Mouse (Mus musculus) liver, embryonic 15.5 days (tissue): ENCODE data around the gene Ldb1. TPM values are rescaled to one million over a fixed set of nuclear protein-coding genes. Genes with fewer than 3 reads are reported as not detected.

ENCODE experiments used
- ATAC-seq: fragments of 200-750 bp; cut with Nextera tagmentation; 2 replicates; pipeline ENCODE4 v1.8.0; 2017; ENCODE audit warnings: moderate number of reproducible peaks, mild to moderate bottlenecking, moderate library complexity; ENCODE audit not compliant: insufficient read depth
- H3K27ac ChIP-seq: fragments of 300-500 bp; sonication (generic); replicated peaks from 2 replicates; pipeline ENCODE4 v1.5.1; 2015; ENCODE audit warnings: mild to moderate bottlenecking, inconsistent platforms
- H3K27me3 ChIP-seq: fragments of 300-500 bp; sonication (generic); 2 replicates; pipeline ENCODE4 v1.6.1; 2015; ENCODE audit warnings: mild to moderate bottlenecking, inconsistent platforms
- H3K36me3 ChIP-seq: fragments of 300-500 bp; sonication (generic); replicated peaks from 2 replicates; pipeline ENCODE4 v1.6.1; 2015; ENCODE audit warnings: moderate library complexity, mild to moderate bottlenecking, inconsistent platforms
- H3K4me1 ChIP-seq: fragments of 300-500 bp; sonication (generic); replicated peaks from 2 replicates; pipeline ENCODE4 v1.6.1; 2015; ENCODE audit warnings: inconsistent platforms
- H3K4me2 ChIP-seq: fragments of 300-500 bp; sonication (generic); 2 replicates; pipeline ENCODE4 v1.6.1; 2015; ENCODE audit warnings: moderate library complexity, mild to moderate bottlenecking, inconsistent platforms
- H3K4me3 ChIP-seq: fragments of 300-500 bp; sonication (generic); replicated peaks from 2 replicates; pipeline ENCODE4 v1.5.1; 2015; ENCODE audit warnings: mild to moderate bottlenecking, inconsistent platforms
- H3K9ac ChIP-seq: fragments of 300-500 bp; sonication (generic); 2 replicates; pipeline ENCODE4 v1.6.1; 2015; ENCODE audit warnings: moderate library complexity, mild to moderate bottlenecking, inconsistent platforms
- H3K9me3 ChIP-seq: fragments of 300-500 bp; sonication (generic); replicated peaks from 2 replicates; pipeline ENCODE4 v1.6.1; 2016; ENCODE audit warnings: inconsistent platforms
- WGBS: fragments of 180-500 bp; shearing (Covaris S2); methylation state at CpG from one replicate; pipeline ENCODE4 v1.1.7; 2015; ENCODE audit warnings: mixed read lengths; ENCODE audit not compliant: insufficient replicate concordance; 5-methylcytosine and 5-hydroxymethylcytosine counted together
- polyA plus RNA-seq: library from polyadenylated mRNA; unstranded; fragments of >200 nt; fragmentation: Nextera tagmentation; extraction: Ambion mirVana; gene quantifications from 2 replicates; pipeline ENCODE4 v1.2.1, GENCODE M21; 2015

Gene Ldb1
- polyA plus RNA-seq, 1 experiment from 2014 or later: 27.0 TPM

GRCm38 (mm10) chr19:46037243-46037924, 7.6 kb downstream of the Ldb1 start:
- Histone ChIP-seq H3K27ac (peak overlapping the region; percentile 93), H3K4me3 (peak overlapping the region; percentile 74), H3K36me3 (peaks cover 46% of the 10 kb centered on the region), H3K27me3 (no peaks in the 10 kb centered on the region), H3K9ac (peak overlapping the region; percentile 87), H3K9me3 (no peaks in the 10 kb centered on the region), H3K4me2 (peak overlapping the region; percentile 99), H3K4me1 (peaks cover 74% of the 10 kb centered on the region)
- WGBS: 11% methylated on average over 6 of the region's 6 CpGs
- peak; percentile 69 for ATAC-seq

DNA sequence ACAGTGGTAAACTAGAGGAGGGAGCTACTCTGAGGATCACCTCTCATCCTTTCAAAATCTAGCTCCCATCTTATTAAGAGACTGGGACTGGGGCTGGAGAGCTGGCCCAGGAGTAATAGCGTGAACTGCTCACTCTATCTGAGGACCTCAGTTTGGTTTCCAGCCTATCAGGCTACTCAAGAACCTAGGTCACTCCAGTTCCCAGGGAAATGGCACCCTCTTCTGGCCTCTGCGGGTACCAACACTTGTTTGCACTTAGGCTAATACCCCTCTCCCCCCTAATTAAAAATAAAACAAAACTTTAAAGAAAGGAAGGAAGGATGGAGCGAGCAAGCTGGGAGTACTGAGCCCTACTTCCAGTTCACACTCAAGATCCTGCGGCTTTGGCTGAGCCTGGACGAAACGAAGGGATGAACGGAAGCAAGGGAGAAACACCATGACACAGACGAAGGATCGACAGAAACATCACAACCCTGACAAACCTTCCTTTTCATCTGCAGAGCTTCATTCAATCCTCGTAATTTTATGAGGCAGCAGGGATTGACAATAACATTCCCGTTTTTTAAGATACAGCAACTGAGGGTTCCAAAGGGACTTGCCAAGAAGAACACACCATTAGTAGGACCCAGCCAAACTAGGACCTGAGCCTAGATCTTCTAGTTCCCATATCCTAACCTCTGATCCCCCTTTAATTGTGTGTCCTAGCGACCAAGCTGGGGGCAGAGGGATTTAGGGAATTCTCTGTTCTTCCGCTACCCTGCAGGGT, 8.4 kb downstream of the Ldb1 start:
- Histone ChIP-seq H3K27ac (peak overlapping the region; percentile 93), H3K4me3 (peak overlapping the region; percentile 74)

DNA sequence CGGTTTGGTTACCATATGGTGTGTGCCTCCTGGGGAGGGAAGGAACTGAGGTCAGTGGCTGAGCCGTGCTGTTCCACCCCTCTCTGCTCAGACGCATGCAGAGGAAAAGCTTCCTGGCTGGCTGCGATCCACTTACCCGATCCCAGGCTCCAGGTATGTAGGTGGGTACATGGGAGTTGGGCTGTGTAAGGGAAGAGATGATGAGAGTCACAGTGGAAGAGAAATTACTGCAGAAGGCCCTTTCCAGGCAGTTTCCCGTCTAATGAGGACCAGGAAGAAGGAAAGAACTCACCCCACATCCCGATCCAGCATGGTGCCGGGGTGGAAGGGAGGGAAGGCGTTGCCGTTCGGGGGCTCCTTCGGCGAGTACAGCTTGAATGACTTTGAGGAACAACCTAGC, 9.0 kb downstream of the Ldb1 start:
- H3K36me3 ChIP-seq: peaks cover 58% of the 10 kb centered on the region
- H3K9ac ChIP-seq: 0 out of 2 replicates have a peak overlapping the region, but pooled peaks have one; percentile 87
- whole genome bisulfite sequencing: 83% methylated on average over 13 of the region's 13 CpGs
- no peaks in the 10 kb centered on the region for H3K27me3 ChIP-seq
- peak overlapping the region; percentile 93 for H3K27ac ChIP-seq
- H3K9me3 ChIP-seq: no peaks in the 10 kb centered on the region
- peak overlapping the region; percentile 99 for H3K4me2 ChIP-seq
- ATAC-seq: no peak
- peaks cover 69% of the 10 kb centered on the region for H3K4me1 ChIP-seq
- H3K4me3 ChIP-seq: peak overlapping the region; percentile 74

More for the DNA sequence above, 8.4 kb downstream of the Ldb1 start:
- H3K4me2 ChIP-seq: peak overlapping the region; percentile 99
- H3K27me3 ChIP-seq: no peaks in the 10 kb centered on the region
- peak overlapping the region; percentile 87 for H3K9ac ChIP-seq
- ATAC-seq: no peak
- 42% methylated on average over 13 of the region's 13 CpGs for WGBS
- H3K4me1 ChIP-seq: peaks cover 74% of the 10 kb centered on the region
- no peaks in the 10 kb centered on the region for H3K9me3 ChIP-seq
- H3K36me3 ChIP-seq: peaks cover 53% of the 10 kb centered on the region

DNA sequence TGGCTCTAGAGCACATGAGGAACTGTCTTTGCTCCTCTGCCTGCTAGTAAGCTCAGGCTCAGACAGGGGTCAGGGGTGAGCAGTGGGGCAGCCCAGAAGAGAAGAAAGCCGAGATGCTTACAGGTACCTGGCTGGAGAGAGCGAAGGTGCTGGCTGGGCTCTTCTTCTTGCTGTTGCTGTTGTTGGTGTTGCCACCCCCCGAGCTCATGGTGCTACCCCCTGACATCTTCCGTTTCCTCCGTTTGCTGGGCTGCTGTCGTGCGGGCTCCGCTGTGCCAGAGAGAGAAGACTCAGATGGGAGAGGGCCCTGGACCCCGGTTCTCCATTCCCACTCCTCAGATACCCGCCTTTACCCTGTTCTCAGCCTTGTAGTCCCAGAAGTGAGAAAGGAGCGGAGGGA, 11.1 kb downstream of the Ldb1 start:
- Histone ChIP-seq H3K4me1 (peaks cover 63% of the 10 kb centered on the region), H3K27me3 (no peaks in the 10 kb centered on the region), H3K4me3 (no peak overlapping the region), H3K27ac (no peak overlapping the region), H3K9ac (no peak overlapping the region), H3K9me3 (no peaks in the 10 kb centered on the region), H3K4me2 (no peak overlapping the region), H3K36me3 (peaks cover 63% of the 10 kb centered on the region)
- ATAC-seq: no peak
- 89% methylated on average over 11 of the region's 11 CpGs for WGBS

DNA sequence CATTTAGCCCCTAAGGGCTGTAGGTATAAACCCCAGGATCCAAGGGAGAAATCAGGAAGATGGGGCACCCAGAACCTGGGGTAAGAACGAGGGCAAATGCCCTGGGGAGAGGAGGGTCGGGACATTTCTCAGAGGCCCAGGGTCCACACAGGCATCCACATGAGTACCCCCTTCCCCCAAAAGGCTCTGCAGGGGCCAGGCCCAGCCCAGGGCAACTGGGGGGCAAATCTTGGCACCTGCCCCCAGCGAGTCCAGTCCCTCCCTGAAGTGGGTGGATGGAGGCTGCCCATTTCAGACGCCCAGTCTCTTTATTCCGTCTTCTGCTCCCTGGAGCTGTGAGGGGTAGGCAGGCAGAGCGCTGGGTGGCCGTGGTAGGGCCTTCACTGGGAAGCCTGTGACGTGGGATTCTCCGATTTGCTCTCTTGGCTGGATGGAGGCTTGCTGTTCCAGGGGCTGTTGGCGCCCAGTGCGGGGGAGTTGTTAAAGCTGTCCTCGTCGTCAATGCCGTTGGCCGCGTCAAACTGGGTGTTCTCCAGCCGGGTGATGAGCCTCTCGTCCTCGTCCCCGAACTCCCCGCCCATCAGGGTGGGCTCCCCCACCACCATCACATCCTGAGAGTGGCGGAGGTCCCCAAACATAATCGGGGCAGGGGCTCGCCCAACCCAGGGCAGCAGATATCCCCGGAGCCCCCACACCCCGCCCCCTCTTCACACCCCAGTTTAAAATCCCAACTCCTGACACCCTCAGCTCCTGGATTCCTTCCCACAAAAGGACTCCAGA, 12.1 kb downstream of the Ldb1 start:
- Histone ChIP-seq H3K9ac (no peak overlapping the region), H3K27ac (peak overlapping the region; percentile 54; the same call in 1 of the 2 replicates), H3K4me2 (no peak overlapping the region), H3K36me3 (peaks cover 63% of the 10 kb centered on the region), H3K9me3 (no peaks in the 10 kb centered on the region), H3K27me3 (no peaks in the 10 kb centered on the region), H3K4me1 (peaks cover 54% of the 10 kb centered on the region), H3K4me3 (no peak overlapping the region)
- no peak for ATAC-seq
- WGBS: 85% methylated on average over 26 of the region's 26 CpGs

- H3K4me1 ChIP-seq: peaks cover 44% of the 10 kb centered on the region
- H3K9me3 ChIP-seq: no peaks in the 10 kb centered on the region
- H3K36me3 ChIP-seq: peaks cover 62% of the 10 kb centered on the region
- peak; percentile 59; the same call in 1 of the 2 replicates for ATAC-seq
- 63% methylated on average over 9 of the region's 9 CpGs for WGBS
- peak overlapping the region; percentile 54 for H3K27ac ChIP-seq
- H3K27me3 ChIP-seq: no peaks in the 10 kb centered on the region
- H3K4me2 ChIP-seq: no peak overlapping the region
- no peak overlapping the region for H3K9ac ChIP-seq
- no peak overlapping the region for H3K4me3 ChIP-seq
Observed at GRCm38 (mm10) chr19:46031689-46032432, 13.2 kb downstream of the Ldb1 start.

DNA sequence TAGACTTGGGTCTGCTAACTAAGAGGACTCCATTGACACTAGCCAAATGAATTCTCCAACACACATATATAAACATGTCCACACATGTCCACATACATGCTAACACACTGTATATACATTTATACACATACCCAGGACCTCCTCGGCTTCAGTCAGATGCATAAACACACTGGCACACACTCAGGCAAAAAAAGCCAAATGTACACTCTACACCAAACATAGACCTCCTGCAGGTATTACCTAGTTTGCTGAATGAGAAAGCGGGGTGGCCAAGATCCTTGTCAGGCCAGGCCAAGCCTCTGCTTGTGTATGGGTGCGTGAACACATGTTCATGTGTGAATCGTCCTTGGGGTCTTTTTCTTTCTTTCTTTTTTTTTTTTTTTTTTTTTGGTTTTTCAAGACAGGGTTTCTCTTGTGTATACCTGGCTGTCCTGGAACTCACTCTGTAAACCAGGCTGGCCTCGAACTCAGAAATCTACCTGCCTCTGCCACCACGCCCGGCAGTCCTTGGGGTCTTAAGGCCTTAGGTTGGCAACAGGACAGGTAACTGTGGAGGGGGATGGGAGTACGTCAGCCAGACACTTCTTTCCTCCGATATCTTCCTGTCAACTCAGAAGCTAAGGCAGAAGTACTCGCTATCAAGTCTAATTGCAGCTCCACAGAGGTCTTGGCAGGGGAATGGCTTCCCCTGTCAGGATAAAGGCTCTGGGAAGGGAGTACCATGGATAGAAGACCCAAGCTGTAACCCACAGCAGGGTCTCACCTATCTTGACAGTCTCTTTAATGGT, 14.6 kb downstream of the Ldb1 start:
- peaks cover 47% of the 10 kb centered on the region for H3K36me3 ChIP-seq
- no peak for ATAC-seq
- H3K27ac ChIP-seq: peak overlapping the region; percentile 38; the same call in 1 of the 2 replicates
- H3K4me3 ChIP-seq: no peak overlapping the region
- no peak overlapping the region for H3K4me2 ChIP-seq
- H3K9ac ChIP-seq: no peak overlapping the region
- WGBS: 80% methylated on average over 10 of the region's 10 CpGs
- H3K27me3 ChIP-seq: no peaks in the 10 kb centered on the region
- H3K4me1 ChIP-seq: peaks cover 32% of the 10 kb centered on the region
- no peaks in the 10 kb centered on the region for H3K9me3 ChIP-seq

GRCm38 (mm10) chr19:46029652-46030051, 15.4 kb downstream of the Ldb1 start:
- Histone ChIP-seq H3K4me1 (peaks cover 27% of the 10 kb centered on the region), H3K36me3 (peaks cover 40% of the 10 kb centered on the region), H3K4me2 (no peak overlapping the region), H3K9ac (no peak overlapping the region), H3K27me3 (no peaks in the 10 kb centered on the region), H3K27ac (peak overlapping the region; percentile 64), H3K4me3 (no peak overlapping the region), H3K9me3 (no peaks in the 10 kb centered on the region)
- no peak for ATAC-seq
- 69% methylated on average over 1 of the region's 1 CpGs for WGBS

GRCm38 (mm10) chr19:46028747-46029320, 16.2 kb downstream of the Ldb1 start:
- H3K4me2 ChIP-seq: no peak overlapping the region
- 64% methylated on average over 11 of the region's 11 CpGs for WGBS
- no peak overlapping the region for H3K4me3 ChIP-seq
- H3K27ac ChIP-seq: no peak overlapping the region
- no peak for ATAC-seq
- H3K9ac ChIP-seq: no peak overlapping the region
- no peaks in the 10 kb centered on the region for H3K9me3 ChIP-seq
- no peaks in the 10 kb centered on the region for H3K27me3 ChIP-seq
- H3K36me3 ChIP-seq: peaks cover 32% of the 10 kb centered on the region
- peaks cover 23% of the 10 kb centered on the region for H3K4me1 ChIP-seq

DNA sequence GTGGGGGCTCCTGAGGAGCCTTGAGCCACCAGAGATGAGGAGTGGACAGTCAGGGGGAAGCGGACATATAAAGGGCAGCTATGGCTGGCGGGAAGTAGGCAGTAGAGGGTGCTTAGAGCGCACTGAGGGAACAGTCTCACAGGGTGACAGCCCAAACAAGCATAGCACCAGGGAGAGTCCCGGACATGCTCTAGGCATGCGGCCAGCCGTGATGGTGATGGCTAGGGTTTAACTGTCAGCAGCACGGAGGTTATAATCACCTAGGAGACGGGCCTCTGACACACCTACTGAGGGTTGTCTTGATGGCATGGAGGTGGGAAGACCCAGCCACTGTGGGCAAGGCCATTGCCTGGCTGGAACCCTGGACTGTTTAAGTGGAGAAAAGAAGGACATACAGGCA, 18.4 kb downstream of the Ldb1 start:
- H3K36me3 ChIP-seq: peaks cover 9% of the 10 kb centered on the region
- WGBS: 61% methylated on average over 8 of the region's 8 CpGs
- H3K27ac ChIP-seq: no peak overlapping the region
- no peak overlapping the region for H3K4me3 ChIP-seq
- no peak overlapping the region for H3K4me2 ChIP-seq
- no peaks in the 10 kb centered on the region for H3K9me3 ChIP-seq
- peaks cover 9% of the 10 kb centered on the region for H3K4me1 ChIP-seq
- no peak overlapping the region for H3K9ac ChIP-seq
- no peaks in the 10 kb centered on the region for H3K27me3 ChIP-seq
- ATAC-seq: no peak
